Mouse (Mus musculus): Measurements from ENCODE around the gene Mapk1ip1.

GRCm38 (mm10) chr7:138864776-138865175, 18.7 kb upstream of the Mapk1ip1 start:
- TF ChIP-seq POLR2A (IDR thresholded peaks at IDR 0.05; ENCODE audit: low read depth, low read length) (no peak), CTCF (IDR thresholded peaks at IDR 0.05; ENCODE audit: extremely low read depth, insufficient read depth, insufficient read length, insufficient replicate concordance) (no peak)
